Mouse (Mus musculus) frontal cortex, postnatal 36 days (tissue): ENCODE results near the gene Gm5640.
"Not testable (repeated sequence)": the region's sequence is repeated elsewhere in the genome, so short reads cannot be mapped to it uniquely, and the experiment has no call there.

Experiments
- DNase-seq, 2 experiments: peaks; one replicate each; pipeline ENCODE4 v3.0.0; 2022; ENCODE audit warnings: low spot score in 2 of 2

Gene Gm5640

DNA sequence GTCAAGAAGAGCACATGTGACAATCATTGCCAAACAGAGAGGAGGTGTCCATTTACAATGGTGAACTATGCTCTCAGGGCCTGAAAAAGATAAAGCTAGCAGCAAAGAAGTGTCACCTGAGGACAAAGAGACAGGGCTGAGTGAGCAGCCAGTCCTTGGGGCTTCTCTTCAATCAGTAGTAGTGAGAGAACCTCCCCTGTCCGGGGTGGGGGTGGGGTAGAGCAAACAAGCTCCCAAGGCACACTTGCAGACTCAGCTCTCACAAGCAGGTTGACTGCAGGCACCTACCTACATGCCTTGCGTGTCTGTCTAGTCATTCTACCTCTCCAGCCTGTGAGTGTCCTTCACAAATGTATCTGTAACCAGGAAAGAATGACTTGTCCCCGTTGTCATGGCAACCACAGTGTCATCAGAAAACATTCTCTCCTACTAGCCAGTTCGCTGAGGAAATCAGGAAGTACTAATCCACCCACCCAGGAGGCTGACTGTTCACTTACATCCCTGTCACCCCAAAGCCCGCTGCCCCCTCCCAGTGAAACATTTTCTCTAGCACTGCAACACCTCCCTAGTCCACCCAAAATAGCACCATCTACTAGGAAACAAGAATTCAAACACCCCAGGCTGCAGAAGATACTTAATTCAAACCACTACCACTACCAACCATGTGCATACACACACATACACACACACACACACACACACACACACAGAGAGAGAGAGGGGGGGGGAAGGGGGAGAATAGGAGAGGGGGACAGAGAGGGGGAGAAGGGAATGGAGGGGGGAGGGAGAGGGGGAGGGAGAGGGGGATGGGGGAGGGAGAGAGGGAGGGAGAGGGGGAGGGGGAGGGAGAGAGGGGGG is at the start of gene Gm5640:
Gene Gm5640, minus strand, starts transcription at position 170 of the 858 bp plus-strand sequence.
- peak in 1 of 2 experiments; percentile 56 for DNase-seq

DNA sequence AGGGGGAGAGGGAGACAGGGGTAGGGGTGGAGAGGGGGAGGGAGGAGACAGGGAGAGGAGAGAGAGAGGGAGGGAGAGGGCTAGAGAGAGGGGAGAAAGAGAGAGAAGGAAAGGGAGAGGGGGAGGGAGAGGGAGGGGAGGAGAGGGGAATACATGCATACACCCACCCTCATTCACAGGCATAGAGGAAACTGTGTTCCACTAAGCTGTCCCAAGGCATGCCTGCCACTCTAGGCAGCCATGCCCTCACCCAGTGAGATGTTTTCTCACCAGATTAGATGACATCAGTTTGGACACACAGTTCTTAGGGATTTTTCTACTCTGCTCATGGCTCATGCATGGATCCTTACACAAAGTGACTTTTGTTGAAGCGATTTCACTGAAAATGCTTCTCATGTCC is 958 bp upstream of the Gm5640 start:
- not testable (repeated sequence) for DNase-seq

DNA sequence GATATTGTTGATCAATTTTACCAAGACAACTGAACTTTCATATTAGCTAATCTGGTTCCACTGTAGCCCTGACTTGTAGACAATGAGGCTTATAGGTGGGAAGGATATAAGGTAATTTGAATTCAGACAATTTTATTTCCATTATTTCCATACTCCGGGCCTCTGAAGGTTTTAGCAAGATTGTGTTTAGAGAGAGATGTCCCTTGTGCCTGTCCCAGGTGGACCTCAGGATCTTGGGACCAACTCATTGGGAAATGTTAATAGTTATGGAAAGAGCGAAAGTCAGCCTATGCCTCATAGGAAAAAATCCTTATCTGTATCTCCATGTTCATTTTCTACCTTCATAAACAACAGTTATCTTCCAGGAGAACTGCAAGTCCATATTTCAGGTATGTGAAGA is 53.1 kb downstream of the Gm5640 start, which contains the start of gene Olfr1325:
Gene Olfr1325, plus strand, starts transcription at position 301 of the 400 bp plus-strand sequence.
- DNase-seq: no peak
